Mouse (Mus musculus) myocyte (in vitro differentiated cells): Measurements from ENCODE around the gene Nfyb.
A peak's percentile ranks its signal among the peaks of the same experiment; 100 is the strongest.

Experiments
- CEBPB ChIP-seq: IDR thresholded peaks from 2 replicates; pipeline ENCODE4 v1.6.1; 2011; ENCODE audit warnings: mild to moderate bottlenecking, moderate library complexity; ENCODE audit not compliant: poor library complexity, insufficient read depth, severe bottlenecking
- E2F4 ChIP-seq: IDR thresholded peaks from one replicate; pipeline ENCODE4 v1.6.1; 2011; ENCODE audit warnings: mild to moderate bottlenecking, control low read depth, moderate library complexity; ENCODE audit not compliant: insufficient read depth
- MAX ChIP-seq: IDR thresholded peaks from one replicate; pipeline ENCODE4 v1.6.1; 2011; ENCODE audit warnings: low read depth, mild to moderate bottlenecking, control low read depth
- MYOD1 ChIP-seq, 3 experiments: IDR thresholded peaks; one replicate each; pipeline ENCODE4 v1.6.1; 2011; ENCODE audit warnings: control low read depth in 2 of 3, low read depth in 2 of 3, mild to moderate bottlenecking in 2 of 3, moderate library complexity in 1 of 3; ENCODE audit not compliant: insufficient read length in 2 of 3, control insufficient read depth in 1 of 3
- MYOG ChIP-seq, 3 experiments: IDR thresholded peaks; one replicate each; pipeline ENCODE4 v1.6.1; 2011; ENCODE audit warnings: control low read depth in 2 of 3, low read depth in 2 of 3, mild to moderate bottlenecking in 2 of 3; ENCODE audit not compliant: insufficient read length in 2 of 3, control insufficient read depth in 1 of 3, insufficient read depth in 1 of 3
- POLR2A ChIP-seq: IDR thresholded peaks from one replicate; pipeline ENCODE4 v1.6.1; 2011; ENCODE audit warnings: low read depth, mild to moderate bottlenecking, control low read depth, moderate library complexity; ENCODE audit not compliant: insufficient read length
- POLR2AphosphoS2 ChIP-seq: IDR thresholded peaks from one replicate; pipeline ENCODE4 v1.6.1; 2011; ENCODE audit warnings: low read depth, control low read depth; ENCODE audit not compliant: insufficient read length
- REST ChIP-seq: IDR thresholded peaks from one replicate; pipeline ENCODE4 v1.6.1; 2011; ENCODE audit warnings: mild to moderate bottlenecking, control low read depth, moderate library complexity; ENCODE audit not compliant: insufficient read depth, insufficient read length
- TCF12 ChIP-seq: IDR thresholded peaks from one replicate; pipeline ENCODE4 v1.6.1; 2011; ENCODE audit warnings: mild to moderate bottlenecking, control low read depth; ENCODE audit not compliant: poor library complexity, insufficient read depth, severe bottlenecking
- TCF3 ChIP-seq: IDR thresholded peaks from one replicate; pipeline ENCODE4 v1.6.1; 2011; ENCODE audit warnings: low read depth, control low read depth; ENCODE audit not compliant: insufficient read length
- USF1 ChIP-seq: IDR thresholded peaks from one replicate; pipeline ENCODE4 v1.6.1; 2011; ENCODE audit warnings: low read depth, mild to moderate bottlenecking, control low read depth, moderate library complexity

- TF ChIP-seq TCF12 (no peak), MAX (no peak), POLR2A (no peak), E2F4 (no peak), POLR2AphosphoS2 (no peak), REST (no peak), USF1 (no peak), MYOD1 (IDR thresholded peaks at IDR 0.05; ENCODE audit: control insufficient read depth in 1 of 3, insufficient read length in 2 of 3, low read depth in 2 of 3) (no peak), TCF3 (no peak), CEBPB (no peak), MYOG (IDR thresholded peaks at IDR 0.05; ENCODE audit: control insufficient read depth in 1 of 3, insufficient read depth in 1 of 3, insufficient read length in 2 of 3, low read depth in 2 of 3) (peak in 1 of 3 experiments; percentile 1)
Observed at GRCm38 (mm10) chr10:82795071-82795731, 31.3 kb upstream of the Nfyb start.
